Mouse (Mus musculus): ENCODE measurements around the gene Crb3.

DNA sequence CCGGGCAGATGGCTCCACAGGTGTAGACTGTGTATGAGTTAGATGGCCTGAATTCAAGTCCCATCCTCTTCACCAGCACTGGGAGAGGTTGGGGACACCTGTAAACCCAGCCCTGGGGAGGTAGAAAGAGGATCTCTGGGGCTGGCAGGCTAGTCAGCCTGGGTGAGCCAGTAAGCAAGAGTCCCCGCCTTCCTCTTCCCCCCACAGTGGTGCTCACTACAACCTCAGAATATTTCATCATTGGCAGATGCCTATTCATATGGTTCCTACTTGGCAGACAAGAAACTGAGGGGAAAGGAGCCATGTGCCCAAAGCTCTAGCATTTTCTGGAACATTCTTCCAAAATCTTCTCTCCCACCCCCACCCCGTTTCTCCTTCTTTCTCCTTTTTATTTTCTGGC, 10.1 kb upstream of the Crb3 start:
- no peak for TF ChIP-seq CTCF (IDR thresholded peaks at IDR 0.05; ENCODE audit: extremely low read depth, insufficient read depth, insufficient read length, insufficient replicate concordance)
- no peak for TF ChIP-seq POLR2A (IDR thresholded peaks at IDR 0.05; ENCODE audit: low read depth, low read length)
